Mouse (Mus musculus): ENCODE data around the gene Fosl1.

- TF ChIP-seq POLR2A (IDR thresholded peaks at IDR 0.05; ENCODE audit: borderline replicate concordance, control insufficient read depth, low read depth, low read length) = no peak
- no peak for TF ChIP-seq CTCF (IDR thresholded peaks at IDR 0.05; ENCODE audit: control insufficient read depth, insufficient read depth, low read length)
Observed at GRCm38 (mm10) chr19:5418750-5419466, 28.4 kb upstream of the Fosl1 start.

Data from bone marrow, adult 2 months (tissue).